Mouse (Mus musculus) urinary bladder, adult 18-20 months (tissue): ENCODE measurements around the gene Zfp652.
A peak's percentile ranks its signal among the peaks of the same experiment; 100 is the strongest.
"Not testable (repeated sequence)": the region's sequence is repeated elsewhere in the genome, so short reads cannot be mapped to it uniquely, and the experiment has no call there.

Experiments used
- DNase-seq, 2 experiments: peaks; one replicate each; pipeline ENCODE4 v3.0.0; 2022; ENCODE audit warnings: low spot score in 2 of 2, mixed read lengths in 2 of 2

The Zfp652 gene

GRCm38 (mm10) chr11:95710478-95710877 is 2.0 kb upstream of the Zfp652 start:
- DNase-seq, result no peak

GRCm38 (mm10) chr11:95712085-95712562 is 349 bp upstream of the Zfp652 start:
- peak; percentile 9 to 16 for DNase-seq

GRCm38 (mm10) chr11:95713225-95713810 is 845 bp downstream of the Zfp652 start:
- peak in 1 of 2 experiments; percentile 61 for DNase-seq

- no peak for DNase-seq
Measured at GRCm38 (mm10) chr11:95713811-95714241, 1.4 kb downstream of the Zfp652 start.

GRCm38 (mm10) chr11:95714411-95714810 is 1.9 kb downstream of the Zfp652 start:
- no peak for DNase-seq

GRCm38 (mm10) chr11:95716136-95716535 is 3.7 kb downstream of the Zfp652 start:
- no peak for DNase-seq

GRCm38 (mm10) chr11:95719356-95719755 is 6.9 kb downstream of the Zfp652 start:
- no peak for DNase-seq

GRCm38 (mm10) chr11:95723287-95723686 is 10.8 kb downstream of the Zfp652 start, which contains the start of gene B130006D01Rik:
Gene B130006D01Rik (plus strand): TSS chr11:95723587.
- DNase-seq, result no peak

- DNase-seq, result no peak
Measured at GRCm38 (mm10) chr11:95724466-95724865, 12.0 kb downstream of the Zfp652 start.

- DNase-seq, result no peak
Measured at GRCm38 (mm10) chr11:95726156-95726555, 13.7 kb downstream of the Zfp652 start.

- DNase-seq, result no peak
Measured at GRCm38 (mm10) chr11:95727947-95728346, 15.5 kb downstream of the Zfp652 start.

- no peak for DNase-seq
Measured at GRCm38 (mm10) chr11:95728916-95729907, 16.7 kb downstream of the Zfp652 start.

GRCm38 (mm10) chr11:95734485-95734884 is 22.0 kb downstream of the Zfp652 start:
- no peak for DNase-seq

- DNase-seq, result peak; percentile 17 to 27
Measured at GRCm38 (mm10) chr11:95737811-95738210, 25.3 kb downstream of the Zfp652 start.

GRCm38 (mm10) chr11:95744521-95744920 is 32.0 kb downstream of the Zfp652 start:
- DNase-seq, result no peak

- no peak for DNase-seq
Measured at GRCm38 (mm10) chr11:95746821-95747220, 34.3 kb downstream of the Zfp652 start.

GRCm38 (mm10) chr11:95748331-95748730 is 35.9 kb downstream of the Zfp652 start:
- DNase-seq, result no peak

GRCm38 (mm10) chr11:95749619-95750018 is 37.1 kb downstream of the Zfp652 start:
- DNase-seq, result no peak

- DNase-seq, result peak; percentile 53 to 56
Measured at GRCm38 (mm10) chr11:95750995-95751394, 38.5 kb downstream of the Zfp652 start.

GRCm38 (mm10) chr11:95755137-95755536 is 42.7 kb downstream of the Zfp652 start:
- DNase-seq, result not testable (repeated sequence)

- DNase-seq, result no peak
Measured at GRCm38 (mm10) chr11:95760521-95760920, 48.0 kb downstream of the Zfp652 start.

- no peak for DNase-seq
Measured at GRCm38 (mm10) chr11:95762996-95763395, 50.5 kb downstream of the Zfp652 start.
